Mouse (Mus musculus) heart, embryonic 12.5 days (tissue): ENCODE results near the gene Mov10l1. TPM values are rescaled to one million over a fixed set of nuclear protein-coding genes. Genes with fewer than 3 reads are reported as not detected.

Experiments
- ATAC-seq: fragments of 200-750 bp; cut with Nextera tagmentation; 2 replicates; pipeline ENCODE4 v1.8.0; 2017; ENCODE audit warnings: moderate TSS enrichment, moderate library complexity; ENCODE audit not compliant: insufficient number of reproducible peaks, low FRiP score
- H3K27ac ChIP-seq: fragments of 300-500 bp; sonication (generic); 2 replicates; pipeline ENCODE4 v1.5.1; 2016; ENCODE audit warnings: mild to moderate bottlenecking, moderate library complexity; ENCODE audit not compliant: poor library complexity, severe bottlenecking
- H3K27me3 ChIP-seq: fragments of 300-500 bp; sonication (generic); replicated peaks from 2 replicates; pipeline ENCODE4 v1.6.1; 2016; ENCODE audit warnings: mild to moderate bottlenecking, moderate library complexity
- H3K36me3 ChIP-seq: fragments of 300-500 bp; sonication (generic); 2 replicates; pipeline ENCODE4 v1.6.1; 2016; ENCODE audit warnings: mild to moderate bottlenecking, moderate library complexity
- H3K4me1 ChIP-seq: fragments of 300-500 bp; sonication (generic); replicated peaks from 2 replicates; pipeline ENCODE4 v1.6.1; 2016; ENCODE audit warnings: mild to moderate bottlenecking
- H3K4me2 ChIP-seq: fragments of 300-500 bp; sonication (generic); 2 replicates; pipeline ENCODE4 v1.6.1; 2016; ENCODE audit warnings: mild to moderate bottlenecking, moderate library complexity
- H3K4me3 ChIP-seq: fragments of 300-500 bp; sonication (generic); 2 replicates; pipeline ENCODE4 v1.5.1; 2016; ENCODE audit warnings: mild to moderate bottlenecking
- H3K9ac ChIP-seq: fragments of 300-500 bp; sonication (generic); 2 replicates; pipeline ENCODE4 v1.6.1; 2016; ENCODE audit warnings: mild to moderate bottlenecking, moderate library complexity
- H3K9me3 ChIP-seq: fragments of 300-500 bp; sonication (generic); replicated peaks from 2 replicates; pipeline ENCODE4 v1.6.1; 2016; ENCODE audit warnings: mild to moderate bottlenecking, moderate library complexity
- WGBS: fragments of 180-500 bp; shearing (Covaris S2); methylation state at CpG from one replicate; pipeline ENCODE4 v1.1.7; 2016; 5-methylcytosine and 5-hydroxymethylcytosine counted together
- polyA plus RNA-seq: library from polyadenylated mRNA; unstranded; fragments of >200 nt; fragmentation: Nextera tagmentation; extraction: Ambion mirVana; gene quantifications from 2 replicates; pipeline ENCODE4 v1.2.1, GENCODE M21; 2016

Gene Mov10l1
- polyA plus RNA-seq, 1 experiment from 2014 or later, result 56.9 TPM

DNA sequence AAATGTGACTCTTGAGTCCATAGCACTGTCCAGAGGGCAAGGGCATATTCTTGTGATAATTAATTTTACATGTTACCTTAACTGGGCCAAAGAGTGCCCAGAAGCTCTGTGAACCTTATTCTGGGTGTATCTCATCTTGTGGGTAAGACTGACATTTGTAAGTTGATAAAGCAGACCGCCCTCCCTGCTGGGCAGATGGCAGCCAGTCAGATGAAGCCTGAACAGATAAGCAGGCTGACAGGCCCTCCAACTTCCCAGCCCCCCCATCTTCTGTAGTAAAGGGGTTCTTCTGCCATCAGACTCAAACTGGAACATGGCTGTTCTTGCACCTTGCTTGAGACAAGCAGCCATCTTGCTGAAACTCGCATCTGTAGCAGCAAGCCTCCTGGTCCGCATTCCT, 34.0 kb downstream of the Mov10l1 start:
- H3K36me3 ChIP-seq, result no peaks in the 10 kb centered on the region
- WGBS, result 71% methylated on average over 3 of the region's 3 CpGs
- no peak overlapping the region for H3K9ac ChIP-seq
- ATAC-seq, result no peak
- H3K27ac ChIP-seq, result no peak overlapping the region
- peaks cover 29% of the 10 kb centered on the region for H3K4me1 ChIP-seq
- no peak overlapping the region for H3K4me3 ChIP-seq
- no peaks in the 10 kb centered on the region for H3K9me3 ChIP-seq
- no peak overlapping the region for H3K4me2 ChIP-seq
- H3K27me3 ChIP-seq, result no peaks in the 10 kb centered on the region

DNA sequence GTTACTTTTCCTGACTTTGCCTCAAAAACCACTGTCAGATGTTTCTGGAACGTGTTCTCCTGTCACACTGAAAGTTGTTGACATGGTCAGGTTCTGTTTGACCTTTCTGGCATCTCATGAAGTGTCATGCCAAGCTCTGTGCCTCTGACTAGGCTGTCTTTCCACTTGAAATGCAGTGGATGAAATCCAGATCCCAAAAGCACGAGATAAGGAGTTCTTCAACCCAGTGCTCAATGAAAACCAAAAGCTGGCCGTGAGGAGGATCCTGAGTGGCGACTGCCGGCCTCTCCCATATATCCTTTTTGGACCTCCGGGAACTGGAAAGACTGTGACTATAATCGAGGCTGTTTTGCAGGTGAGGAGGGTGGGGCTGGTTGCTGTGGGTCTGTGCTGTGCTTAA, 37.4 kb downstream of the Mov10l1 start:
- H3K9me3 ChIP-seq, result no peaks in the 10 kb centered on the region
- H3K4me2 ChIP-seq, result peak overlapping the region; percentile 69
- 0 out of 2 replicates have a peak overlapping the region, but pooled peaks have one; percentile 61 for H3K9ac ChIP-seq
- peaks cover 6% of the 10 kb centered on the region for H3K36me3 ChIP-seq
- H3K4me3 ChIP-seq, result peak overlapping the region; percentile 41
- peaks cover 30% of the 10 kb centered on the region for H3K4me1 ChIP-seq
- peak overlapping the region; percentile 95 for H3K27ac ChIP-seq
- H3K27me3 ChIP-seq, result no peaks in the 10 kb centered on the region
- peak; percentile 71 for ATAC-seq
- 9% methylated on average over 7 of the region's 7 CpGs for WGBS

DNA sequence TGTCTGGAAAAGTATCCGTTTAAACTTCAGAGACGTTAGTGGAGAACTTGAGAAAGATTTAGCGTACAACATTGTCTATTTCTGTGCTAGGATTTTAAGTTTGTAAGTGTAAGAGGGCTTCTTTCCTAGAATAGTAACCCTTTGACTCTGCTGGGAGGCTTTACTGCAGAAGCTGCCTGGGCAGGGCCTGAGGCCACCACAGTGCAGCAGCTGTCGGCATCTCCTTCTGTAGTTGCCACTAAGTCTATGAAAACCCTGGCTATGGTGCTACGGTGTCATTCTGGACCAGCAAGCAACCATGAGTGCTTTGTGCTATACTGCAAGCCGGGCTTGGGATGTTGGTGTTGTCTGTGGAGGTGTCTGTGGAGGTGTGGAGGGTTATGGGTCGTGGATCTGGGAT, 37.8 kb downstream of the Mov10l1 start:
- H3K36me3 ChIP-seq, result peaks cover 6% of the 10 kb centered on the region
- H3K27ac ChIP-seq, result peak overlapping the region; percentile 95
- 40% methylated on average over 7 of the region's 7 CpGs for WGBS
- H3K4me2 ChIP-seq, result peak overlapping the region; percentile 69
- peak; percentile 51; the same call in 1 of the 2 replicates for ATAC-seq
- H3K4me1 ChIP-seq, result peaks cover 30% of the 10 kb centered on the region
- H3K4me3 ChIP-seq, result peak overlapping the region; percentile 41
- peak overlapping the region; percentile 61 for H3K9ac ChIP-seq
- no peaks in the 10 kb centered on the region for H3K9me3 ChIP-seq
- H3K27me3 ChIP-seq, result no peaks in the 10 kb centered on the region

DNA sequence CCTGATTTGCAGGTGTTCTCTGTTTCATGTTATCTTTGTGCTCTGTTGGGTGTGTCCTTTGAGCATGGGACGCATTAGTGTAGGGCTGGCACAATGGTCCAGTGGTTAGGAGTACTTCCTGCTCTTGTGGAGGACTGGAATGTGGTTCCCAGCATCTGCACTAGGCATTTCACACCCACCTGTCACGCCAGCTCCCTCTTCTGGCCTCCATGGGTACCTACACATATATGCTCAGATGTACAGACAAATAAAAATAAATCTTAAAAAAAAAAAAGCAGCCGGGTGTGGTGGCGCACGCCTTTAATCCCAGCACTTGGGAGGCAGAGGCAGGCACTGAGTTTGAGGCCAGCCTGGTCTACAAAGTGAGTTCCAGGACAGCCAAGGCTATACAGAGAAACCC, 61.7 kb downstream of the Mov10l1 start:
- peaks cover 13% of the 10 kb centered on the region for H3K9me3 ChIP-seq
- peaks cover 22% of the 10 kb centered on the region for H3K36me3 ChIP-seq
- H3K9ac ChIP-seq, result no peak overlapping the region
- H3K4me3 ChIP-seq, result no peak overlapping the region
- no peak overlapping the region for H3K4me2 ChIP-seq
- H3K27ac ChIP-seq, result no peak overlapping the region
- no peaks in the 10 kb centered on the region for H3K27me3 ChIP-seq
- no peak for ATAC-seq
- no peaks in the 10 kb centered on the region for H3K4me1 ChIP-seq
- WGBS, result 75% methylated on average over 5 of the region's 5 CpGs

DNA sequence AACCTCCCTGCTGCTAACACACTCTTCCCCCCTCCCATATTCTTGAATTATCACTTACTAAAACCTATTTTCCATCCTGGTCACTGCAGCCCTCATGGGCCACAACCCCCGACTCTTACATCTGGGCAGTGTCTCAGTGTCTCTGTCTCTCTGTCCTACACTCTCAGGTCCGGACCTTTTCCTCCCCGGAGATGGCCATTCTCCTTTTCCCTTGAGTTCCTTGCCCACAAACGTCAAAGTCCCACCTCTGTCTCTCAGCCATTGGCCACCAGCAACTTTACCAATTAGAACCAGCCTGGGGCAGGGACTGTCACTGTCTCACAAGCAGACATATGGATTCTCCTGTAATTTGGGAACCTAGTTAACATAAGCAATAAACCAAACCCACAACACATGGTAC, 63.6 kb downstream of the Mov10l1 start:
- Histone ChIP-seq H3K4me1 (no peaks in the 10 kb centered on the region), H3K9me3 (peaks cover 13% of the 10 kb centered on the region), H3K27ac (no peak overlapping the region), H3K4me2 (no peak overlapping the region), H3K9ac (no peak overlapping the region), H3K4me3 (no peak overlapping the region), H3K36me3 (peaks cover 23% of the 10 kb centered on the region), H3K27me3 (no peaks in the 10 kb centered on the region)
- 70% methylated on average over 4 of the region's 4 CpGs for WGBS
- no peak for ATAC-seq

DNA sequence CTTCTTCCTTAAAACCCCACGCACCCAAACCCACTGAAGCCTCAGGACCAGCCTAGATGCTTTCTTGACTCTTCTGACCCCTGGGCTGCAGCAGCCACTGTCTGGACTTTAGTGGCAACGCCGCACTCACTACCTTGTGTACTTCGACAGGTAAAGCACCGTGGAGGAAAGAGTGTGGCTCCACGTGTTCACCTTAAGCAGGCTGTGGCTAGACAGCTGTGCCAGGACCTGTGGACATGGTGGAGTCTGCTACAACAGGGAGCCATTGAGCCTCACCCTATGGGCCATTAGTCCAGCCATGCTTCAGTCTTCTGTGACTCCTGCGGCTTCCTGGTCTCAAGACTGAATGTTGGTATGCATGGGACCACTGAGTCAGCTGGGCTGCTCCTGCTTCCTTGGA, 72.0 kb downstream of the Mov10l1 start:
- Histone ChIP-seq H3K4me1 (peaks cover 8% of the 10 kb centered on the region), H3K4me3 (no peak overlapping the region), H3K36me3 (peaks cover 31% of the 10 kb centered on the region), H3K27ac (no peak overlapping the region), H3K9ac (no peak overlapping the region), H3K9me3 (no peaks in the 10 kb centered on the region), H3K4me2 (no peak overlapping the region), H3K27me3 (peaks cover 24% of the 10 kb centered on the region)
- ATAC-seq, result no peak
- WGBS, result 87% methylated on average over 7 of the region's 7 CpGs

DNA sequence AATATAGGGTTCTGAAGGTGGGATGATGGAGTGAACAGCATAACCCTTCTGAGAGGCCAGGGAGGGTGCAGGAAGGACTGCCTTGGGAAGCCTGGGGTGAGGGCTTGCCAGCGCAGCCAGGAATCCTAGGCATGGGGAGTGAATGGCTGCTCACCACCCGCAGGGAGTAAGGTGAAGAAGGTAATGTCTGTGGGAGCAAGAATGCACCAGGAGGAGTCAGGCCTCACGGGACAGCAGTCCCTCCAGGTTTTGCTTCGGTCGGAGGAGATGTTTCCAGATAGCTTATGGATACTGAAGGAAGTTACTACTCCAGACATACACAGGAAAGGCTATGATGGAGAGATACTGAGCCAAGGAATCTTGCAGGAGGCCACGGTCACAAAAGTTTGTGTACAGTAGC, 76.0 kb downstream of the Mov10l1 start:
- Histone ChIP-seq H3K27me3 (peaks cover 57% of the 10 kb centered on the region), H3K36me3 (peaks cover 16% of the 10 kb centered on the region), H3K4me1 (peaks cover 13% of the 10 kb centered on the region), H3K9ac (peak overlapping the region; percentile 83; the same call in 1 of the 2 replicates), H3K9me3 (no peaks in the 10 kb centered on the region), H3K4me2 (peak overlapping the region; percentile 94), H3K27ac (no peak overlapping the region), H3K4me3 (peak overlapping the region; percentile 82)
- WGBS, result 23% methylated on average over 6 of the region's 6 CpGs
- no peak for ATAC-seq

DNA sequence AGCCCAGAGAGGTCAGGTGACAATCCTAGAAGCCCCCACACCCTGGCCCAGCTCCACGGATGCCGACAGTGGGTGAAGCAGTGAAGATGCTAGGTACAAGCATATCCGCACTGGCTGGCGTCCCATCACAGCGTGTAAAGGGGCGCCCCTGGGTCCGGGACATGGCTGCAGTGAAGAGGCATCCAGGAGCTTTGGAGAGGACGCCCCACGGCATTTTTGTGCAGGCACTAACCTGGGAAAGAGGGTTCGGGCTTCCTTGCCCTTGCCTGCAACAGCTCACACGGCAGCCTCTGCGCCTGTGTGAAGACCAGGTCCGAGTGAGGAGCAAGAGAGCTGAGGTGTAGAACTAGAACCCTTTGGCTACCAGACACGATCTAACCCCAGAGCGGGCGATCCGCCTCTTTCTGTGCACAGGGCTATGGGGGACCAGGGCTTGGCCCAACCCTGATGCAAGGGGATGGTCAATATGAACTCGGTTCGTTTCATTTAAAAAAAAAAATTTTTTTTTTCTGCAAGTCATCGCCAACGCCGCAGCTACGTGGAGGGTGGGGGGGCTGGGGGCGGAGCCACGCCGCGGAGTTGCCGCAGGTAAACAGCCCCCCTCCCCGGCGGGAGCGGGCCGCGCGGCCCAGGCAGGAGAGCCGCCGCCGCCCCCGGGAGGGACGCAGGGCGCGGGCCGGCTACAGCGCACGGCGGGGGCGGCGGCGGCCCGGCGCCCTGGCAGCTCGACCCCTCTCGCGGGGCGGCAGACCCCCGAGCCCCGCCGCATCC, 76.6 kb downstream of the Mov10l1 start, which contains the start of gene Panx2:
Panx2 (plus strand) TSS at position 574 of the 771 bp plus-strand sequence.
- Histone ChIP-seq H3K4me2 (peak within 1 kb of the TSS; percentile 94), H3K4me3 (peak within 1 kb of the TSS; percentile 82), H3K27ac (no peak within 1 kb of the TSS), H3K9ac (peak within 1 kb of the TSS; percentile 83), H3K4me1 (peaks cover 13% of the 10 kb centered on the region), H3K36me3 (peaks cover 14% of the 10 kb centered on the region), H3K9me3 (no peaks in the 10 kb centered on the region), H3K27me3 (peaks cover 63% of the 10 kb centered on the region)
- ATAC-seq, result peak; percentile 37; the same call in 1 of the 2 replicates
- 3% methylated on average over 28 of the region's 57 CpGs for WGBS

DNA sequence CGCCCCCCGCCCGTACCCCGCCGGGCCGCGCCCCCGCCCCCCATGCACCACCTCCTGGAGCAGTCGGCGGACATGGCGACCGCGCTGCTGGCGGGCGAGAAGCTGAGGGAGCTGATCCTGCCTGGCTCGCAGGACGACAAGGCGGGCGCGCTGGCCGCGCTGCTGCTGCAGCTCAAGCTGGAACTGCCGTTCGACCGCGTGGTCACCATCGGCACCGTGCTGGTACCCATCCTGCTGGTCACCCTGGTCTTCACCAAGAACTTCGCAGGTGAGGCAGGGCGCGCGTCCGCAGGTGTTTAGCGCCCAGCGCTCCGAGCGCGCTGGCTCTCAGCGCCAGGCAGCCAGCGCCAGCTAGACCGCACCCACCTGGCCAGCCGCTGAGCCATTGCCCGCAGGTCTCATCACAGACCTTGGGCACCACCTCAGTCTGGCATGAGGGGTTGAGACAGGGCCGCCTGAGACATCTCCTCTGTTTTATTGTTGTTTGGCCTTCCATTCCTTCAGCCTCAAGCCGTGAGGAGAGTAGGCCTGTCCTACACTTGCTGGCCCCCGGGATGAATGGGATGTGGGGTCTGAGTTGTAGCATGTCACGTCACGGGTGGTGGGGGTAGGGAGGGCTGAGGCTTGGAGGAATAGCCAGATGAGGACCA, 77.4 kb downstream of the Mov10l1 start:
- Histone ChIP-seq H3K27me3 (peaks cover 69% of the 10 kb centered on the region), H3K27ac (no peak overlapping the region), H3K4me1 (peaks cover 13% of the 10 kb centered on the region), H3K9ac (peak overlapping the region; percentile 83), H3K4me3 (peak overlapping the region; percentile 82), H3K9me3 (no peaks in the 10 kb centered on the region), H3K36me3 (peaks cover 6% of the 10 kb centered on the region), H3K4me2 (peak overlapping the region; percentile 94)
- peak; percentile 26; the same call in 1 of the 2 replicates for ATAC-seq
- WGBS, result 3% methylated on average over 40 of the region's 48 CpGs

DNA sequence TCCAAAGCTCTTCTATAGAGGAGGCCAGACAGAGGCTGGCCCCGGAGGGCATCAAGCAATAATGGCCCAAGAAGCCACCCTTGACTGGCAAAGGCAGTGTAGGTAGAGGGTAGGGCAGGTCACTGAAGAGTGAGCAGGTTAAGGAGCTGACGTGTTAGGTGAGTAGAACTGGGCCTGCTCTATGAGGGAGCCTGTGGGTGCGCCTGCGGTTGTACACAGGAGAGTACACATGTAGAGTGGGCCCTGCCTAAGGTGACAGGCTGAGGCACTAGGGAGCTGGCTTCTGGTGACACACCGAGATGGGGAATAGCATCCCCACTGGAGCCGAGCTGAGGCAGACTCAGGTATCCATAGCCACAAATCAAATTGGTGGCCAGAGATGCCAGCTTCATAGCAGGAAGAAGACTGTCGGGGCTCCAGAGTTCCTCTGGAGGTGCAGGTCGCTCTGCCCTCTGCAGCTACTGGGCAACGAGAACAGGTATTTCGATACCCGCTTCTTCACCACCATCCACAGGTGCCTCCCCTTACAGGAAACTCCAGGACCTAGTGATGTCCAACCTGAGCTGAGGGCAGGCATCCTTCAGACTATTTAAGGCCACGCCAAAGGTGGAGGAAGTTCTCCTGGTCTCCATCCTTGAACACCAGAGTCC, 78.2 kb downstream of the Mov10l1 start:
- no peak for ATAC-seq
- Histone ChIP-seq H3K27ac (no peak overlapping the region), H3K4me3 (peak overlapping the region; percentile 82; the same call in 1 of the 2 replicates), H3K4me2 (peak overlapping the region; percentile 94), H3K27me3 (peaks cover 66% of the 10 kb centered on the region), H3K9ac (no peak overlapping the region), H3K36me3 (no peaks in the 10 kb centered on the region), H3K9me3 (no peaks in the 10 kb centered on the region), H3K4me1 (peaks cover 13% of the 10 kb centered on the region)
- whole genome bisulfite sequencing, result 79% methylated on average over 12 of the region's 12 CpGs
